ENCODE assay signal across 18 mouse cellular contexts in genomic region chr5:136482434-136482833, GRCm38 (mm10).
DNase-seq lines count a peak whose midpoint lies in the region; ATAC-seq lines count a peak whose summit lies in the region.
"Had no signal": no experiment of that assay in that cellular context is flagged by ENCODE, and none has a peak within 500 bp of the region (broad histone marks: within the 10 kb centered on the region; RNA-seq: fewer than 3 reads in every experiment).

No protein-coding gene starts in this region.

- 0 out of 2 replicates have a peak, but pooled peaks cover 3% of the 10 kb centered on the region for H3K4me1 ChIP-seq in hindbrain, embryonic 10.5 days (replicated peaks)

- H3K9me3 ChIP-seq in hindbrain, embryonic 10.5 days: no peaks in the 10 kb centered on the region
- H3K9me3 ChIP-seq: heart, embryonic 12.5 days; limb, embryonic 12.5 days had no signal

- peak; percentile 75 for ATAC-seq in megakaryocyte, adult 5-6 weeks (ENCODE audit: poor library complexity, severe bottlenecking)
- ATAC-seq: activated CD4-positive, CD25-positive, alpha-beta regulatory T cell, adult 4 months; forebrain, embryonic 14.5 days; hindbrain, embryonic 16.5 days; intestine, postnatal 0 days; Patski had no signal

- no peak overlapping the region for H3K4me3 ChIP-seq in hindbrain, embryonic 10.5 days
- H3K4me3 ChIP-seq: heart, embryonic 12.5 days; limb, embryonic 12.5 days had no signal

- peaks cover 80% of the 10 kb centered on the region for H3K36me3 ChIP-seq in hindbrain, embryonic 10.5 days

- no peaks in the 10 kb centered on the region for H3K27me3 ChIP-seq in hindbrain, embryonic 10.5 days (ENCODE audit: insufficient read depth, poor library complexity, severe bottlenecking)
- H3K27me3 ChIP-seq: heart, embryonic 12.5 days; limb, embryonic 12.5 days; Patski had no signal

- peak; percentile 71 for DNase-seq in cerebellum, adult 11-12 months
- no peak for DNase-seq in cerebellum, adult 11 months
- peak; percentile 82 for DNase-seq in MEL-GATA-1-ER (ENCODE audit: extremely low read depth, low read depth)
- peak; percentile 57 to 72 for DNase-seq in cerebellum, postnatal 14 days
- no peak for DNase-seq in spleen, postnatal 4 days (ENCODE audit: low spot score in 2 of 2)
- DNase-seq in hindbrain, embryonic 10.5 days (ENCODE audit: low spot score): no peak
- DNase-seq in thymus, adult 18-20 months: no peak
- DNase-seq: adrenal gland, postnatal 14 days; lung, postnatal 14 days had no signal

- no peak overlapping the region for H3K27ac ChIP-seq in hindbrain, embryonic 10.5 days
- H3K27ac ChIP-seq: kidney, postnatal 0 days; limb, embryonic 12.5 days had no signal

- WGBS in hindbrain, embryonic 10.5 days: 92% methylated on average over 1 of the region's 1 CpGs

Comparison
In these comparisons a context has a peak if more than half of its experiments do, and no peak if none do; other contexts are left out.
1. DNase-seq: peak in cerebellum, adult 11-12 months (single experiment), MEL-GATA-1-ER (single experiment) and cerebellum, postnatal 14 days (2 of 2); none in cerebellum, adult 11 months (single experiment), spleen, postnatal 4 days (0 of 2), hindbrain, embryonic 10.5 days (single experiment) and thymus, adult 18-20 months (0 of 2).